Mouse (Mus musculus): ENCODE data around the gene 1700010B08Rik. TPM values are rescaled to one million over a fixed set of nuclear protein-coding genes. Genes with fewer than 3 reads are reported as not detected.
A peak's percentile ranks its signal among the peaks of the same experiment; 100 is the strongest.

1700010B08Rik gene
- total RNA-seq, 4 experiments from 2014 or later, result not detected

DNA sequence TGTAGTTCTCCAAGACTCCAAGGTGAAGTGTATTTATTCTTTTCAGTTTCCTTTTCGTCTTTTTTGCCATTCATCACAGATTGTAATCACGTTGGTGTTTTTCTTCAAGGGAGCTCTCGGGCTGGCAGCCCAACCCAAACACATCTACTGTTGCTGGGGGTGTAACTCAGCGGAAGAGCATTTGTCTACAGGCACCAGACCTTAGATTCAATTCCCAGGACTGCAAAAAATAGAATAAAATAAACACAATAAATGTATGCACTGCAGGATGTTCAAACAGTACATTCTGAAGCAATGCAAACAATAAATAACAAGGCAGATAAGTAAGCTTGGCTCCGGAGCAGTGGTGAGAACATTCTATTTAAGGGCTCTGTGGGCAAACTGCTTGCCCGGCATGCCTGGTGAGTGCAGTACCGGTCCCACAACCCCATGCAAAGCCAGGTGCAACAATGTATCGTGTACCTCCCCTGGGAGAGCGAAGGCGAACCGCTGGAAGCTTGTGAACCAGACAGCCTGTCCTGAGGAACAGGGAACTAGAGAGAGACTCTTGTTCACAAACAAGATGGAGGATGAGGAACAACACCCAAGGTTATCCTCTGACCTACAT lies 3.1 kb downstream of the 1700010B08Rik start:
- DNase-seq (ENCODE audit: low spot score), result no peak

DNA sequence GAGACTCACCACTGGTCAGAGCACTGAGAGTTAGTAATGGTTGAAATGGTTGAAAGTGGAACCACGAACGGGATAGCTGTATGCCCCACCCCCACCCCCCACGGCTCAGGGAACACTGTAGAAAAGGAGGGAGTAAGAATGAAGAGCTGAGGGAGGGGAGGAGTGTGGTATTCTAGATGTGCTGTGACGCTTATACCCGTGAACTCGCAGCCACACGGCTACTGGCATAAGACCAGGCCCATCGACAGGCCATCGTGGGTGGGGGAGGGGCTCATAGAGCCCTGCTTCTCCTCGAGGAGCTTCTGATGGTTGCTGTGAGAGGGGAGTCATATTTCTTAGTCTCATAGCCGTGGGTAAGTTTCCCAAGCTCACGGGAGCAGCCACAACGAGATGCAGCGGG lies 5.2 kb downstream of the 1700010B08Rik start:
- DNase-seq (ENCODE audit: low spot score), result no peak

DNA sequence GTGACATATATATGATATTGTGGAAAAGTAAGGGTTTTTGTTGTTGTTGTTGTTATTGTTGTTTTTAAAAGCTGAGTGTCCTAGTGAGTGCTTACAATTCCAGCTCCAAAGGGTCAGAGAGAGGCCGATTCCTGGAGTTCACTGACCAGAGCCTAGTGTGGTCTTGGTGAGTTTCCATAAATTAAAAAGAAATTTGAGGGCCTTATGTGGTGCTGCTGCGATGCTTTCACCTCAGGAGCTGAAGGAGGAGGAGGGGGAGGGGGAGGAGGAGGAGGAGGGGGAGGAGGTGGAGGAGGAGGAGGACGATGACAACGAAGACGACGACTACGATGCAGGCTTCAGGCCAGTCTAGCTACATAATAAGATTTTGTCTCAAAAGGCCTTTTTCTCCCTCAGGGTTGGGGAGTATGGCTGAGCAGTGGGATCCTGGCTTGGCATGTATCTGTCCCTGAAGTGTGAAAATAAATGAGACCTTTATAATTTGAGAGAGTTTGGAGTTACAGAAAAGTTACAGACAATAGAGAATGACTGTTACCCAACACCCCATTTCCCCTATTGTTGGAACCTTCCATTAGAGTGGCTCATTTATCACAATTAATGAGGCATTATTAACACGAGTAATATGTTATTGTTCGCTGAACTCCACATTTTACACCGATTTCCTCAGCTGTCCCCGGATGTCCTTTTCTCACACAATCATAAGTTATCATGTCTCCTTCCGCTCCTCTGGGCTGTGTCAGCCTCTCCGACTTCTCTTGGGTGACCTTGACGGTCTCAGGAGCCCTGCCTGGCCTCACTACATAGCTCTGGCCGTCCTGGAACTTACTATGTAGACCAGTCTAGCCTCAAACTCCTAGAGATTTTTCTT lies 6.0 kb downstream of the 1700010B08Rik start:
- DNase-seq (ENCODE audit: low spot score), result no peak

DNA sequence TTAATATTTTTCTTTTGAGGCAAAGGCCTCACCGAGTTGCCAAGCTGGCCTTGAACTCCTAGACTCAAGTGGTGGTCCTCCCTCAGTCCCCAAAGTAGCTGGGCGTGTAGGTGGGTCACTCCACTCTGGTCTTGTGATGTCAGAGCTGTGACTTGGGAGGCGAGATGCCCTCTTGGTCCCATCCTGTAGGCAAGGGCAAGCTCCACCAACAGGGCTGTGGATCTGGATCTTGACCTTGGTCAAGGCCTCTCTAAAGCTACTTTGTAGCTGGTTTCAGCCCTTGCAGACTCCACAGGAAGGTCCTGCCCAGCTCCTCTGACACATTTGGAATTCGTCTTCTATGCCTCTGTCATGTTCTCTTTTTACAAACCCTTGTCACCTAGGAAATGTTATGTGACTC lies 6.6 kb downstream of the 1700010B08Rik start:
- DNase-seq (ENCODE audit: low spot score), result no peak

DNA sequence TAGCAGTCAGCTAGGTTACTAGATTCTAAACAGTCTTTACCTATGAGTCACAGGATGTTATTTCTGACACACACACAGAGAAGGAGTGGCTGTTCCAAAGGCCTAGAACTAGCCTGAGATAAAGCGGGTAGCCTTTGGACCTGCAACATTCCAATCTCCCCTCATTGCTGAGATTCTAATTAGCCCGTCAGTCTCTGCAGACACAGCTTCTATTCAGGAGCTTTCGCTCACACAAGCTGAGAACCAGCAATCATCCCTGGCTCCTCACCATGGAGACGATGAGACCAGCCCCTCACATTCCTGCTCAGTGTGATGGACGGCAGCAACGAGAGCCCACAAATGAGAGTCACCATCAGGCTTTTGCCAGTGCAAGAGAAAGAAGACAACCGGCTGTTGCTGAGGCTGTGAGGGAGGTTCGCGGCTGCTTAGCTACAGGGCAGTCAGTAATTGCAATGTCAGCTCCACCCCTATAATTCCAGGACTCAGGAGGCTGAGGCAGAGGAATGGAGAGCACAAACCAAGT lies 11.3 kb downstream of the 1700010B08Rik start:
- DNase-seq (ENCODE audit: low spot score), result no peak

GRCm38 (mm10) chr2:173734426-173734825 lies 15.2 kb downstream of the 1700010B08Rik start:
- no peak for DNase-seq (ENCODE audit: low spot score)

DNA sequence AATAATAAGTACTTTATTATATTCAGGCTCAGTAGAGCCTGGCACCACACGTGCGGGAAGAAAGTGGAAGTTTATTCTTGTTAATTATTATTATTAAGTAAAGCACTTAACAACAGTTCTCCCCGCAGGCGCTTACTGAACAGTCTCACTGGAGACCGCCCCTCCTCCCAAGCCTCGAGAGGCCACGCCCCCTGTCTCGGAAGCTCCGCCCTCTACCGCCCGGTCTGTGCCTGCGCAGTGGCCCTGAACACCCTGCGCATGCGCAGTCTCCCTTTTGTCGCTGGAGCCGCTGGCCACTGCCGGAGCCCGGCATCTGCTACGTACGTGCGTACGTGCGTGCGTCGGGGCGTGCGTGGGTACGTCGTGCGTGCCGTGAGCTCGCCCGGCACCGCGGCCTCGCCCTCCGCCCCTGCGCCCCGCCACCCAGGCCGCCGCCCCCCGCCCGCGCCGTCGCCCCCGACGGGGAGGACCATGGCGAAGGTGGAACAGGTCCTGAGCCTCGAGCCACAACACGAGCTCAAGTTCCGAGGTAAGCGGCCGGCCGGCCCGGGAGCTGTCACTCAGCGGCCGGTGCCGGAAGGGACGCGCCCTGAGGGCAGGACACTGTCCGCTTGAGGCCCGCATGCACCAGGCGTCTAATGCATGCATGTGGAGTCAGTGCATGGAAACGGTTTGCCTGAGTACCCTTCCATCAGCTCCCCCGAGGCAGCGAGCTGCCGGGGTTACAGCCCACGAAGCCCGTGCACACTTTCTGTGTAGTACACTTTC lies 18.2 kb downstream of the 1700010B08Rik start, which contains the start of gene Vapb:
Gene Vapb (plus strand): TSS at position 290 of the 768 bp plus-strand sequence.
- DNase-seq (ENCODE audit: low spot score), result peak; percentile 98

GRCm38 (mm10) chr2:173738232-173738631 lies 19.0 kb downstream of the 1700010B08Rik start:
- no peak for DNase-seq (ENCODE audit: low spot score)

DNA sequence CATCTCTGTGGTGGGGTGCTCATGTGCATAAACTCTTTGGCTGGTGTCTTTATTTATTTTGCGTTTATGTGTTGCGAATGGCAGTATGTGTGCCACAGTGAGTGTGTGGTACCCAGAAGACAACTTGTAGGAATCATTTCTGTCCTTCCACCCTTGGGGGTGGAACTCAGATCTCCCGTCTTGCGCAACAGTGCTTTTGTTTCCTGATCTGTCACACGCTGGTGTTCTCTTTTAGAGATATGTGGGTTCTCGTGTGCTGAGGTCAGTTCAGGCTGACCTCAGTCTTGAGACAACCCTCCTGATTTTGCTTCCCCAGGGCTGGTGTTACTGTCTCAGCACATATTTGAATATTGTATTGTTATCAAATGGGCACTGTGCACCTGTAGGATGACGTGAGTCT lies 19.9 kb downstream of the 1700010B08Rik start:
- DNase-seq (ENCODE audit: low spot score), result no peak

DNA sequence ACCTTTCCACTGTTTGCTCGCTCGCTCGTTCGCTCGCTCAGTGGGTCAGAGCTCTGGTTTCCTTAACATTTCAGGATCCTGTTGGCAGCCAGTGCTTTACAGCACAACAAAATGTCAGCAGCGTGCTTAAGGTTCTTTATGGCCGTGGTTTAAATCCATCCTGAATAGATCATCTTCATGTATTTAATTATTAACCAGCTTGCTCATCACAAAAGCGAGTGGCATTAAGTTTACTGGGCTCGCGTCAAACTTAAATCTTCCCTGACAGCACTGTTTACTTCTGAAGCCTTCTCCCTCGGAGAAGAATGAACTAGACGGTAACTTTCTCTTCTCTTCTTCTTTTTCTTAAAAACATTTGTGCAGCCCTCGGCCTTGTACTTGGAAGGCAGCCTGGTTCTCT lies 22.9 kb downstream of the 1700010B08Rik start:
- DNase-seq (ENCODE audit: low spot score), result no peak

DNA sequence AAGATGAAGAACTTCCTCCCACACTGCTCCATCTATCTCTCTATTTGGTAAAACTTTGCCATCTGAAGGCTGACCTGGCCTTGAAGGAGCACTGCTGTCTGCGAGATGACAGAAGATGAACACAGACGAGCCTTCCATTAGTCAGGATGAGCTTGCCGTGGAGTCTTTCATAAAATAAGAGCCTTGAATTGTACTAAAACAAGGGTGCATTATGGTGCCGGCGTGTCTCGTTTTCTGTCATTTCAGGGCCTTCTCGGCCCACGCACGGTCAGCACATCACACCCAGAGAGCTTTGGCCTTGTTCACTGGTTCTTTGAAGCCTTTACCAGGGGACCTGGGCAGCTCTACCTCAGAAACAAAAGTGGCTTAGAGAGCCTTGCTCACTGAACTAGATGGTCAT lies 23.5 kb downstream of the 1700010B08Rik start:
- no peak for DNase-seq (ENCODE audit: low spot score)

DNA sequence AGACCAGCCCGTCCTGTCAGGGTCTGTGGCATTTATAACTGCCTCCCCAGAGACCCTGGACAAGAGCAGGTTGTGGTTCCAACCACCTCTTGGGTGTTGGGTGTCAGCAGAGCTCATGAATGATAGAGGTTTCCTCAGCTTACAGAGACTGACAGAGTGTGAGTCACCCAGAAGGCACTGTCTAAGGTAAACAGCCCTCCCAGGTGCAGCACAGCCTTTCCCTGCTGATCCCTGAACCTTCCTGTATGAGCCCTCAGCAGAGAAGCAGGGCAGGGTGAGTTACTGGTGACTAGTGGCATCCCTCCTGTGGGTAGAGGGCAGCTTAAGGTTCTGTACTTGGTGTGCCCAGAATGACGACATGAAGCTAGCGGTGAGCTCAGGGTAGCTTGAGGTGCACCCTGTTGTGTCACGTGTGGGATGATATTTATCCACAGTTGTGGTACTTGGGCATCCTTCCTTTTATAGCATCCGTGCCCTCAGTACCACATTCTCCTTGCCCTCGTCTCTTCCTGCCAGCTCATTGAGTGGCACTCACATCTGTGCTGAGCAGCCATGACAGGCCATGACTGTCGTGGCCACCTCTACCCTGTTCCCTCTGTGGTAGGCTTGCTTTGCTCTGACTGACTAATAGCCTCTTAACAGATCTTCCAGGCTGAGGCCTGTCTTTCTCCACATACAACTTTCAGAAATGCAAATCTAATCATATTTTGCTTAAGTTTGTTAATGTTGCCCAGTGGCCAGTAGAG lies 25.0 kb downstream of the 1700010B08Rik start:
- DNase-seq (ENCODE audit: low spot score), result no peak

DNA sequence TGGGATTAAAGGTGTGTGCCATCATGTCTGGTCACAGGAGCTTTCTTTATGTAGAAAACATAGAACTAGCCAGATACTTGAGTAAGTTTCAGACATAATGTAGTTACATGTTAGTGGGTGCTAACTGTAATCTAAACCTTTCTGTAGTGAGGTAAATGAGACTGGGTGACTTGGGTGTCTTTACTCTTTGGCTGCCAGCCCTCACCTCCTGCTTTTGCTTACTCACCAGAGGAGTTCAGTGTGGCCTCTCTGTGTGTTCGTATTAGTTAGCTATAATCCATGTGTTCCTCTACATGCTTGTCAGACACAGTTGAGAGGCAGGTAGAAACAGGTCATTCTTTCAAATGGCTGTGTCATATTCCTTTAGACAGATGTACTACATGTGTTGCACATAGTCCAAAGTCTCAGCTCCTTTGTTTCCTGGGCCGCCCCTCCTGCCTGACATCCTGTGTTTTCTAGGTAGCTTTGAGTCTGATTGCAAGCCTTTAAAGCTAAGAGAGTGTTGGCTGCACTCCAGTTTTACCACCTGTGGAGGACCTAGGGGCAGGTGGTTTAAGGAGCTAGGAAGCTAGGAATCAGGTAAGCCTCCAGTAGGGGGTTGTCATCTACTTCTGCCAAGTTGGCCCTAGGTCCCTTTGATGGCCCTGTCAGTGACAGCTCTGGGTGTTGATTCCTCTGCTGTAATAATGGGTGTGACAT lies 29.9 kb downstream of the 1700010B08Rik start:
- DNase-seq (ENCODE audit: low spot score), result no peak

DNA sequence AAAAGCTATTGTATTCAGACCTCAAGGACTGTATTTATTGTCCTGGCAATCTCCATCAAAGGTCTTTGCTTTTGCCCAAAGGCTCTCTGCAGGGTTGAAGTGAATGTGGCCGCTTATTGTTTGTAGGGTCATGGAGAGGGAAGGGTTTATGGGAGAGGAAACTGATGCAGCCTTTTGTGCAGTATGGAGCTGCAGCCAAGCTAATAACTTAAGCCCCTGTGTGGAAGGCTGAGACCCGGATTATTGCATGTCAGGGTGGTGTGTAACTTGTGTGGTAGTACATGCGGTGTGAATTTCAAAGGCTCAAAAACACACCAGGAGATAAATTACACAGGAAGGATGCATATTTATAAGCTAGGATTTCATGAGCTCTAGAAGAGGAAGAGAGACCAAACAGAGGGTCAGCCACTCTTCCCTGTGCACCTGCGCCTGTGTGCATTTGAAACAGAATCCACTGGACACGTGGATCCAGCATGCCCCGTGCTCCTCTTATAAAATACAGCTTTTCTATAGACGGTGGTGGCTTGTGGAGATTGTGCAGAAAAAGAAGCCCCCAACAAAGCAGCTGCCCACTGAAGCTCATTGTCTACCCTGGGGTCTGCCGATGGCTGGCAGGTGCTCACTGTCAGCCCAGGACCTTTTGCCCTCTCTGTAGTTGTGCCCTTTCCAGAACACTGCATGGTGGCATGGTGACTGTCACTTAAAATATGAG lies 36.4 kb downstream of the 1700010B08Rik start:
- no peak for DNase-seq (ENCODE audit: low spot score)

GRCm38 (mm10) chr2:173757624-173758155 lies 38.5 kb downstream of the 1700010B08Rik start:
- no peak for DNase-seq (ENCODE audit: low spot score)

DNA sequence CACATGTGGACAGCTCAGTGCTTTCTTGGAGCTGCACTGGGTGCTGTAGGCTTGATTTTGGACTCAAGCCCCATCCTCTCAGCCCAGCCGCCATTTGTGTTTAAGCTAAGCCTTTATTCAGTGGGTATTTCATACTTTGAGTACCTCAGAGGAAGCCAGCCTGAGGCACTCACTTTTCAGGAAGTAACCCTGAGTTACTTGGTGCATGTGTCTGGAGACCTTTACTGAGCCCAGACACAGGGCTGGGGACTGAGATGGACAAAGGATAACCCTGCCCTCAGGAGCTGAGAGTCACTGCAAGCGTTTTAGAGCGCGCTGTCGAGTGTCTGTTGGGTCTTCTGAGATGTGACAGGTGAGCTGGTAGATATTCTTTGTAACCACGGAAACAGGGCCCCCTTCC lies 41.4 kb downstream of the 1700010B08Rik start:
- DNase-seq (ENCODE audit: low spot score), result no peak

DNA sequence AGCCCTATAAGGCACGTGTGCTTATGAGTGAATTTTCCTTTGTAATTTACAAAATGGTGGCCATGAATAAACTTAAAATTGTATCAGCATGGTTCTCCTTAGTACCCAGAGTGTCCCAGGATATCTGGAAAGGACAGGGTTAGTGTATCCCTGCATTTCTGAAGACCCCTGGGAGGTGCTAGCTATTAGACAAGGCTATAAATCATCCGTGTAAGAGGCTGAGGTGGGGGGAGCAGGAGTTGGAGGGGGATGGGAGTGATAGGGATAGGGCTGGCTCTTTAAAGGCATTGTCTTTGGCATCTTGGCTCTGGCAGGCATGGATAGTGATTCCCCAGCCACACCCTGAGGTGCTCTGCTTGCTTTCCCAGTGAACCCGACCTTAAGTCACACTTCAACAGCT lies 45.4 kb downstream of the 1700010B08Rik start:
- DNase-seq (ENCODE audit: low spot score), result no peak

DNA sequence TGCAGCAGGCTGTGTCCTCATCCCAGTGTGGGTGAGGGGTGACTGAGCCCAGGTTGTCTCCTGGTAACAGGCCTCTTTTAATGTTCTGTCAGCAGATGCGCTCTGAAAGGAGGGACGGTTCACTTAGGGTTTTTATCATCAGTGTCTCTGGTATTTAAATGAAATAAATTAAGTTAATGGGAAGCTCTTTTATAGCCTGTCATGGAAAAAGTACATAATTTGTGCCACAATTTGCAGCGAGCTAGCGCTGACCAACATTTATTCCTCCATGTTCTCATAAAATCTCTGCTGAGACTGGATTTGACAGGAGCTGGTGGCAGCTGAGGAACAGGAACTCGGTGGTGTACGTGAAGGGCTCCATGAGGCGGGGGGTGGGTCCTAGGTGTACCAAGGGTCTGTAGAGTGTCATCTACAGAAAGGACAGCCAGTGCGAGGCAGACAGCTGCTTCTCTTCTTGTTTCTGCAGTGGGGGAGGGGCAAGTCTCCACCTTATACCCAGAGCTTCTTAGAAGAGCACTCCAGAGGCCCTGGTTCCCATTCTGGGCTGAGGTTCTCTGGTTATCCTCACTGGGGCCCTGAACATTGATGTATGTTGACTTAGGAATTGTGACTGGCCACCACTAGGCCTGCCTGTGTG lies 48.9 kb downstream of the 1700010B08Rik start:
- no peak for DNase-seq (ENCODE audit: low spot score)

DNA sequence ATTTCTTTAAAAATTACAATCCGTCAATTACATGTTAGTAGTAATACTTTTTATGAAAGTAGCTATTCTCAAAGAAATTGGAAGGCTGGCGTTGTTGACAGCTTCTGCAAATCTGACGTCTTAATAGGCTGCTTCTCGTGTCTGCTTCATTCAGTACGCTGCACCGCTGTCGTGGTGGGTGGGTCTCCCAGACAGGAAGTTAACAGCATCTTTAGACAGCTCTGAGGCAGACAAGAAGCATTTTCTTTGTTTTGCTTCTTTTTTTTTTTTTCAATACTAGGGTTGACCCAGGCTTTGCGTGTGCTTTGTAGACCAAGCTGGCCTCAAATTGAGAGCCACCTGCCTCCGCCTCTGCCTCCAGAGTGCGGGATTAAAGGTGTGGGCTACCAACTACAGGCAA lies 50.0 kb downstream of the 1700010B08Rik start:
- no peak for DNase-seq (ENCODE audit: low spot score)

Data from heart, adult 8-10 months (tissue).